Mouse (Mus musculus) limb, embryonic 14.5 days (tissue): ENCODE data around the gene Arhgap21. TPM values are rescaled to one million over a fixed set of nuclear protein-coding genes. Genes with fewer than 3 reads are reported as not detected.
A peak's percentile ranks its signal among the peaks of the same experiment; 100 is the strongest.

Experiments
- ATAC-seq: fragments of 200-750 bp; cut with Nextera tagmentation; 2 replicates; pipeline ENCODE4 v1.8.0; 2017; ENCODE audit warnings: low read depth, moderate number of reproducible peaks, moderate TSS enrichment; ENCODE audit not compliant: low FRiP score
- DNase-seq: peaks from one replicate; pipeline ENCODE4 v3.0.0-alpha.2; 2015; ENCODE audit warnings: low spot score
- H3K27ac ChIP-seq: fragments of 300-500 bp; sonication (generic); replicated peaks from 2 replicates; pipeline ENCODE4 v1.5.1; 2014; ENCODE audit warnings: low read depth, mild to moderate bottlenecking, low read length, moderate library complexity, mixed read lengths
- H3K27me3 ChIP-seq: fragments of 300-500 bp; sonication (generic); 2 replicates; pipeline ENCODE4 v1.6.1; 2014; ENCODE audit warnings: low read length, mixed read lengths; ENCODE audit not compliant: control insufficient read depth, insufficient read depth
- H3K36me3 ChIP-seq: fragments of 300-500 bp; sonication (generic); 2 replicates; pipeline ENCODE4 v1.6.1; 2014; ENCODE audit warnings: mild to moderate bottlenecking, low read length, moderate library complexity, mixed read lengths; ENCODE audit not compliant: control insufficient read depth, insufficient read depth
- H3K4me1 ChIP-seq: fragments of 300-500 bp; sonication (generic); 2 replicates; pipeline ENCODE4 v1.6.1; 2014; ENCODE audit warnings: antibody characterized with exemption, low read length, mixed read lengths; ENCODE audit not compliant: control insufficient read depth, insufficient read depth
- H3K4me2 ChIP-seq: fragments of 300-500 bp; sonication (generic); replicated peaks from 2 replicates; pipeline ENCODE4 v1.6.1; 2014; ENCODE audit warnings: low read depth, mild to moderate bottlenecking, low read length, moderate library complexity; ENCODE audit not compliant: severe bottlenecking
- H3K4me3 ChIP-seq: fragments of 300-500 bp; sonication (generic); replicated peaks from 2 replicates; pipeline ENCODE4 v1.5.1; 2014; ENCODE audit warnings: low read length
- H3K9ac ChIP-seq: fragments of 300-500 bp; sonication (generic); 2 replicates; pipeline ENCODE4 v1.6.1; 2014; ENCODE audit warnings: mild to moderate bottlenecking, low read depth, low read length, moderate library complexity; ENCODE audit not compliant: severe bottlenecking
- H3K9me3 ChIP-seq: fragments of 300-500 bp; sonication (generic); 2 replicates; pipeline ENCODE4 v1.6.1; 2016; ENCODE audit warnings: low read length; ENCODE audit not compliant: control insufficient read depth
- POLR2A ChIP-seq: fragments of 200-500 bp; IDR thresholded peaks from 2 replicates; pipeline ENCODE4 v1.8.0; 2012; ENCODE audit warnings: inconsistent platforms, mild to moderate bottlenecking, moderate library complexity, borderline replicate concordance; ENCODE audit not compliant: insufficient read depth, insufficient read length; ENCODE audit errors: extremely low read depth
- WGBS: fragments of 180-500 bp; shearing (Covaris S2); extraction: QIAGEN DNeasy Blood & Tissue Kit; methylation state at CpG from one replicate; pipeline ENCODE4 v1.1.7; 2014; 5-methylcytosine and 5-hydroxymethylcytosine counted together
- polyA plus RNA-seq, 2 experiments: library from polyadenylated mRNA; depleted of rRNA in 1 of 2; stranded (reverse) in 1 of 2; unstranded in 1 of 2; fragments of >200 nt; fragmentation: Nextera tagmentation in 1 of 2; extraction: Ambion mirVana in 1 of 2; gene quantifications; 2 replicates each; pipeline versions ENCODE4 v1.2.1 to v1.2.3; 2012 to 2014

Gene Arhgap21
- polyA plus RNA-seq, 2 experiments, result 19.6 to 29.2 TPM

DNA sequence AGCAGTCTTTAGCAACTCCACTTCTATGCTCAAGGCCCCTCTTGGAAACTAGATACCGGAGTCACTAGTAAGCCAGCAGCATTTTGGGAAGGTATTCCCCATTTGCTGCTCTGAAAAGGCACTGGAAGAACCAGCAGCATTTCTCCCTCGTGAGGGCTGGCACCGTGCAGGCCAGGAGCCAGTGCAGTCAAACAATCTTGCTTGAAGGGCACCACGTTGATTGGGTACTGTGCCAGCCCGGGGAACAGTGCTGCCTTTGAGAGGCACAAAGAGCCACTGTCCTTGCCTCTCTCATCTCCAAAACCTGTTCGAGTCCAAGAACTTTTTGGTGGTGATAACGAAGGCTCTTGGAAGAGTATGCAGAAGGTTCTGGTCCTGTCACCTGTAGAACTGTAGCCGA, 33.9 kb upstream of the Arhgap21 start:
- H3K4me1 ChIP-seq, result no peaks in the 10 kb centered on the region
- H3K9me3 ChIP-seq, result no peaks in the 10 kb centered on the region
- no peak overlapping the region for H3K9ac ChIP-seq
- H3K4me2 ChIP-seq, result no peak overlapping the region
- DNase-seq, result no peak
- H3K27me3 ChIP-seq, result no peaks in the 10 kb centered on the region
- 86% methylated on average over 8 of the region's 8 CpGs for WGBS
- no peak overlapping the region for H3K4me3 ChIP-seq
- H3K27ac ChIP-seq, result no peak overlapping the region
- TF ChIP-seq POLR2A, result no peak
- ATAC-seq, result no peak
- no peaks in the 10 kb centered on the region for H3K36me3 ChIP-seq

DNA sequence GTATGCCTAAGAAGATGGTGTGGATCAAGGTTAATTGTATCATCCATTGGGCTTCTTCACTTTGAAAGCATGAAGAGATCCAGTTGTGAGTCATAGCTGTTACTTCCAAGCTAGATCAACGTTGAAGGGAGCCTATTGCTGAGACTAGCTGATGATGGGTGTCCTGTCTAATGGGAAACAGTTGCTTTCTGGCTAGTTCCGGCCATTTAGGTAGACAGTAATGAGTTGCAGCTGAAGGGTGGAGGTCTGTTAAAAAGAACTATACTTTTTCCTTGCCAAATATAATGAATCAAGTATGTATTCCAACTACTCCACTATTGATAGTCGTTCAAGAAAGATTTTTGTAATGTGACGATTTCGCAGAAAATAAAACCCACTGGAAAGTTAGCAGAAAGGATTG, 32.5 kb upstream of the Arhgap21 start:
- ATAC-seq, result no peak; the same call in 1 of the 2 replicates
- 32% methylated on average over 5 of the region's 5 CpGs for WGBS

GRCm38 (mm10) chr2:20995547-20995946, 26.9 kb upstream of the Arhgap21 start:
- DNase-seq, result no peak
- Histone ChIP-seq H3K27ac (no peak overlapping the region), H3K4me1 (no peaks in the 10 kb centered on the region), H3K27me3 (no peaks in the 10 kb centered on the region), H3K9me3 (no peaks in the 10 kb centered on the region), H3K4me3 (no peak overlapping the region), H3K36me3 (no peaks in the 10 kb centered on the region), H3K9ac (no peak overlapping the region), H3K4me2 (no peak overlapping the region)
- TF ChIP-seq POLR2A, result no peak
- no peak for ATAC-seq
- 78% methylated on average over 2 of the region's 2 CpGs for WGBS

More for the DNA sequence above, 32.5 kb upstream of the Arhgap21 start:
- Histone ChIP-seq H3K9ac (no peak overlapping the region), H3K27ac (no peak overlapping the region), H3K4me2 (no peak overlapping the region), H3K9me3 (no peaks in the 10 kb centered on the region), H3K4me1 (no peaks in the 10 kb centered on the region), H3K27me3 (no peaks in the 10 kb centered on the region), H3K36me3 (no peaks in the 10 kb centered on the region), H3K4me3 (no peak overlapping the region)
- DNase-seq, result peak; percentile 62
- no peak for TF ChIP-seq POLR2A

DNA sequence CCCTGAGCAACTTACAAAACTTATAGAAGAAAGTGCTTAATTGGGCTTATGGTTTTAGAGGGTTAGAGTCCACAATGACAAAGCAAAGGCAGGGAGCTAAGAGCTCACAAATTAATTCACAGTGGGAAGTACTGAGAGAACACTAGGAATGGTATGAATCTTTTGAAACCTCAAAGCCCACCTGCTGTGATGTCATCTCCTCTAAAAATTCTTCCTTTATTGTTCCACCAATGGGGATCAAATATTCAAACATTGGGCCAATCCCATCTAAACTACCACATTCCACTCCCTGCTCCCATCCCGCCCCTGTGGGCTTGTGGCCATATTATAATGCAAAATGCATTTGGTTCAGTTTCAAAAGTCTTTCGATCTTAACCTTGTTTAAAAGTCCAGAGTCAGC, 22.8 kb upstream of the Arhgap21 start:
- H3K9ac ChIP-seq, result no peak overlapping the region
- WGBS, result 90% methylated on average over 2 of the region's 2 CpGs
- H3K9me3 ChIP-seq, result no peaks in the 10 kb centered on the region
- no peak overlapping the region for H3K27ac ChIP-seq
- H3K36me3 ChIP-seq, result no peaks in the 10 kb centered on the region
- ATAC-seq (no peak), DNase-seq (no peak)
- TF ChIP-seq POLR2A, result no peak
- H3K4me2 ChIP-seq, result no peak overlapping the region
- H3K4me1 ChIP-seq, result no peaks in the 10 kb centered on the region
- H3K4me3 ChIP-seq, result no peak overlapping the region
- no peaks in the 10 kb centered on the region for H3K27me3 ChIP-seq

GRCm38 (mm10) chr2:20990907-20991306, 22.2 kb upstream of the Arhgap21 start:
- Histone ChIP-seq H3K9ac (no peak overlapping the region), H3K27ac (no peak overlapping the region), H3K4me2 (no peak overlapping the region), H3K36me3 (no peaks in the 10 kb centered on the region), H3K27me3 (no peaks in the 10 kb centered on the region), H3K9me3 (no peaks in the 10 kb centered on the region), H3K4me1 (no peaks in the 10 kb centered on the region), H3K4me3 (no peak overlapping the region)
- ATAC-seq (0 out of 2 replicates have a peak, but pooled peaks have one; percentile 44), DNase-seq (no peak)
- WGBS, result 43% methylated on average over 2 of the region's 2 CpGs
- no peak for TF ChIP-seq POLR2A

DNA sequence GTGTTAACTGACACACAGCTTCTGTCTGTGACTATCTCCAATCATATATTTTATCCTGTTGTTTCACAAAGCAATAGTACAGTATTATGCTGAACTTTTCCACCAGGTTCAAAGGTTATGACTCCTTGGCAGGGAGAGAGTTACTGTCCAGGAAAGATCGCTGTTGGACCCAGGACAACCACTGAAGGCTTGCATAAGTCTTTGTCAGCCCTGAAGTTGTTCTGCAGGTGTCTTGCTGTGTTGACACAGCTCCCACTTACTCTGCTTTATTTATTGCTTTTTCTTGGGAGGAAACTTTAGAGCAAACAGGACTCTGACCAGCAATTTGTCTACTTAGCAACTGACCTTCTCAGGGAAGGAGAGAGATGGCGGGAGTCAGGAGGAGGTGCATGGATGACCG, 21.4 kb upstream of the Arhgap21 start:
- DNase-seq (no peak), ATAC-seq (no peak)
- no peak for TF ChIP-seq POLR2A
- Histone ChIP-seq H3K4me2 (no peak overlapping the region), H3K4me1 (no peaks in the 10 kb centered on the region), H3K9ac (no peak overlapping the region), H3K27ac (no peak overlapping the region), H3K4me3 (no peak overlapping the region), H3K9me3 (no peaks in the 10 kb centered on the region), H3K27me3 (no peaks in the 10 kb centered on the region), H3K36me3 (no peaks in the 10 kb centered on the region)
- 79% methylated on average over 3 of the region's 3 CpGs for WGBS
